Mouse (Mus musculus) heart, adult 10 weeks (tissue): ENCODE results near the gene Speer4f1. TPM values are rescaled to one million over a fixed set of nuclear protein-coding genes. Genes with fewer than 3 reads are reported as not detected.

Experiments
- polyA plus RNA-seq: library from polyadenylated mRNA; stranded (reverse); fragments of 350-450 nt; fragmentation: Illumina TruSeq; extraction: RNeasy Lipid Tissue Mini Kit (QIAGEN cat#74804); gene quantifications from one replicate; pipeline ENCODE4 v1.2.3, GENCODE M21; 2014; ENCODE audit warnings: low read depth, low replicate concordance

Speer4f1 gene
- polyA plus RNA-seq, result not detected

DNA sequence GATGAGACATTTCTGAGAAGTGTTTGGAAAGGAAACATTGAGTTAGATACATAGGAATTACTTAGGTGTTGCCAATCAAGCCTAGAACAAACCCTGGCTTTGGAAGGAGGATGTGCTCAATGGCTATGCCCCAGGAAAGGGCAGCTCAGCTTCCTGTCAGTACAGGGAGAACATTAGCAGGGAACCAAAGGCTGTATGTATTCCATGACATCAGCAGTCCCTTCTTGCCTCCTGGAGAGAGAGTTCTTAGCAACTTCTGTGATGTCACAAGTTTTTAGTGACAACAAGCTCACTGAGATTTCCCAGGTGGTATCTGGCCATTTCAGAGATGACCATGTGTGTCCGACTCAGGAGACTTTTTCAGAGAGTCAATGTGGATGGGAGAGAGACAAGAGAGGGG is at the start of gene Speer4f1:
Speer4f1 (plus strand) TSS at position 301 of the 400 bp plus-strand sequence.

Other genes starting within 250 kb of the Speer4f1 start
- not detected for gene Speer4f2, start 102.9 kb upstream of the Speer4f1 start, polyA plus RNA-seq
- gene Sema3c, start 98.2 kb downstream of the Speer4f1 start, polyA plus RNA-seq, result 8.3 TPM